Mouse (Mus musculus): ENCODE results near the gene Dnajb3. TPM values are rescaled to one million over a fixed set of nuclear protein-coding genes. Genes with fewer than 3 reads are reported as not detected.

Dnajb3 gene
- 0.94 TPM for polyA plus RNA-seq (2017; shearing (Covaris generic))

DNA sequence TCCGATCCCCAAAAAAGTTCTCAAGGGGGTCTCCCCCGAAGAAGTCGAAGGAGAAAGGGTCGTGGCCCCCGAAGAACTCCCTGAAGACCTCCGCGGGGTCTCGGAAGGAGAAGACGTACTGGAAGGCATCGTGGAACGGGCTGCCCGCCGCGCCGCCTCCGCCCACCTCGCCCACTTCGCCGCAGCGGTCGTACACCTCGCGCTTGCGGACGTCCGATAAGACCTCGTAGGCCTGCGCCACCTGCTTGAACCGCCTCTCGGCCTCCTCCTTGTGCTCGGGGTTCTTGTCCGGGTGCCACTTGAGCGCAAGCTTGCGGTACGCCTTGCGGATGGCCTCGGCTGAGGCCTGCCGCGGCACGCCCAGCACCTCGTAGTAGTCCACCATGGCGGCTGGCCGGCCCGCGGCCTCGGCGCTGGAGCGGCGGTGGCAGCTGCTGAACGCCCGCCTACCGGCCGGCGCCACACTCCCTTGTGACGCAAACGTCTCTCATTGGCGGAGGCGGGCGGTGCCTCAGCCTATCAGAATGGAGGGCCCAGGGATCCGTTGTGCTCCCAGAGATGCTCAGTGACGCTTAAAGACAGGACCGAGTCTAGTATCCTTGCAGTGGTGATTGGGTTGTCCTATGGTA lies at the start of gene Dnajb3:
TSS of gene Dnajb3 (minus strand) at position 489 of the 629 bp plus-strand sequence.

DNA sequence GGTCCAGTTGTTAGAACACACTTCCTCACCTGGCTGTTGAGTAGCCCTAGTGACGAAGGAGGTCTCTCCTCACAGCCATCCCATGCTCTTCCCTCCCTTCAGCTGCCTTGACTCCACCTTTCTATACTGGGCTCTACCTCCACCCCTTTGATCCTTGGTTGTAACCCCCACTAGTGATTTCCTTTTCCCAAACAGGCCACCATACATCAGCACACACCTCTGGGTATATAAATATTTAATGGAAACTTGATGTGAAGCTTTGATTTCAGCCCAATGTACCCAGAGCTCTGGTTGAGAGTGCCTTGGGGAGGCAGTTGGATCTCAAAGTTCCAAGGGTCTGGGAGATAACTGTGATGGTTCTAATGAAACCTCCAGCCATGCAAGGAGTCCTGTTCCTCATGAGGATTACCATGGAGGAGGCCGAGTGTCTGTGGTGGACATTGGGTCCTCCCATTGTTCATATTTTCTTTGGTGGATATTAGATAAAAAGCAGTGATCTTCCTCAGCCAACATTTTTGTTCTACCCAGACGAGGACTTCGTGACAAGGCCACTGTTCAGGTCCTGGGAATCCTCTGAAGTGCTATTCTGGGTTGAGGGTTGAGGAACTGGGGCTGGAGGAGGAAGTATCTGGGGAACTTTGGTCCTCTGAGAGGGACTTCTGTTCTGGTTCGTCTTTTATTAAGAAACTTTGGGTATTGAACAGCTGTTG lies 21.2 kb upstream of the Dnajb3 start, which contains the start of gene Mroh2a:
TSS of gene Mroh2a (plus strand) at position 317 of the 710 bp plus-strand sequence.

DNA sequence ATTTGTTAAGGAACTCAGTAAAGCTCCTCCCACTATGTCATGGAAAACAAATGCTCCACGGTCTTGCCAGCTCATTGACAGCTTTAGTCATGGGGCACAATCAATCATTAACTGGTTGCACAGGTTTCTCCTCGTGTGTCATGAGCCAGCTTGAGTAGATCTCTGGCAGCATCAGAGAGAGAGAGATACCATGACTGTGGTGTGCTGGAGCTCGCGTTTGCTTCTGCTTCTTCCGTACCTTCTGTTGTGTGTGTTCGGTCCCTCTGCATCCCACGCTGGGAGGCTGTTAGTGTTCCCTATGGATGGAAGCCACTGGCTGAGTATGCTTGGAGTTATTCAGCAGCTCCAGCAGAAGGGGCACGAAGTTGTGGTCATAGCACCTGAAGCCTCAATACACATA lies 6.2 kb upstream of the Dnajb3 start, which contains the start of gene Ugt1a1:
TSS of gene Ugt1a1 (plus strand) at position 148 of the 400 bp plus-strand sequence.

DNA sequence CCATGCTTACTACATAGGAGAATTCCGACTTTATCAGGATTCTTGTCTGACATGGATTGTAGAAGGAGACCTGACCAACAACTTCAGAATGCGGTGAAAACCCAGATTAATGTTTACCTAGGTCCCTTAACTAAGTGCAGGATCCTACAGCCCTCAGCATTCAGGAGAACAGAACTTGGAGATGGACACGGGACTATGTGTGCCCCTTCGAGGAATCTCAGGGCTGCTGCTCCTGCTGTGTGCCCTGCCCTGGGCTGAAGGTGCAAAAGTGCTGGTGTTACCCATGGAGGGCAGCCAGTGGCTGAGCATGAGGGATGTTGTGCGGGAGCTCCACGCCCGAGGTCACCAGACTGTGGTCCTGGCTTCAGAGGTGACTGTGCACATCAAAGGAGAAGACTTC lies 5.1 kb downstream of the Dnajb3 start, which contains the start of gene Ugt1a2:
TSS of gene Ugt1a2 (plus strand) at position 146 of the 400 bp plus-strand sequence.

DNA sequence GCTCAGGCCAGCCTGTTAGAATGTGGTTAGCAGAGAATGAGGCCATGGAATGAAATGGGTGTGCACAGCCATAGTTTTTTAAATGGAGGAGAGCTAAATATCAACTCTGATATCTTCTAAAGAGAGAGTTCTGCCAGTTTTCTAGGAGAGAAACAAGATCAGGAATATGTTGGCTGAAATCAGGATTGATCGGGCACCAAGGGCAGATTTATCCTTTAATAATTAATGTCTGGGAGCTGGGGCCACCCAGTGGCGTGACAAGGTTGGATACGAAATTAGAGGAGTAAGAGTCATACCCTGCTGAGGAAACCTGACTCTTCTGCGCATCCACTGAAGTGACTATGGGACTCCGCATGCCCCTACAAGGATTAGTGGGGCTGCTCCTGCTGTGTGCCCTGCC lies 39.9 kb downstream of the Dnajb3 start, which contains the start of gene Ugt1a5:
TSS of gene Ugt1a5 (plus strand) at position 302 of the 400 bp plus-strand sequence.

Other genes with a start within 250 kb of the Dnajb3 start
- gene Usp40, start 197.2 kb downstream of the Dnajb3 start, polyA plus RNA-seq (2017; shearing (Covaris generic)), result 27.2 TPM
- not detected for gene Ugt1a10, start 150.4 kb downstream of the Dnajb3 start, polyA plus RNA-seq (2017; shearing (Covaris generic))
- gene Ugt1a9, start 135.0 kb downstream of the Dnajb3 start, polyA plus RNA-seq (2017; shearing (Covaris generic)), result not detected
- not detected for gene Ugt1a8, start 118.0 kb downstream of the Dnajb3 start, polyA plus RNA-seq (2017; shearing (Covaris generic))
- gene Ugt1a7c, start 110.7 kb downstream of the Dnajb3 start, polyA plus RNA-seq (2017; shearing (Covaris generic)), result 0.89 TPM
- gene Ugt1a6b, start 102.5 kb downstream of the Dnajb3 start, polyA plus RNA-seq (2017; shearing (Covaris generic)), result 0.46 TPM
- gene Ugt1a6a, start 71.0 kb downstream of the Dnajb3 start, polyA plus RNA-seq (2017; shearing (Covaris generic)), result 0.45 TPM
- not detected for gene Ugt1a5, start 39.8 kb downstream of the Dnajb3 start, polyA plus RNA-seq (2017; shearing (Covaris generic))
- not detected for gene Ugt1a2, start 5.2 kb downstream of the Dnajb3 start, polyA plus RNA-seq (2017; shearing (Covaris generic))
- gene Ugt1a1, start 6.2 kb upstream of the Dnajb3 start, polyA plus RNA-seq (2017; shearing (Covaris generic)), result not detected
- 1.00 TPM for gene Mroh2a, start 21.2 kb upstream of the Dnajb3 start, polyA plus RNA-seq (2017; shearing (Covaris generic))
- 121 TPM for gene Hjurp, start 71.9 kb upstream of the Dnajb3 start, polyA plus RNA-seq (2017; shearing (Covaris generic))
- gene Trpm8, start 71.9 kb upstream of the Dnajb3 start, polyA plus RNA-seq (2017; shearing (Covaris generic)), result not detected
- not detected for gene Spp2, start 201.2 kb upstream of the Dnajb3 start, polyA plus RNA-seq (2017; shearing (Covaris generic))